Mouse (Mus musculus) cortical plate, adult 2 months (tissue): ENCODE measurements at regions not wholly inside any gene's neighbourhood (a gene's known extent, or its start where the extent isn't known, plus 50 kb on each side); places are given as distances from the start of the nearest gene placed in this dataset.

Experiments
- CTCF ChIP-seq: fragments of 200-500 bp; IDR thresholded peaks from 2 replicates; pipeline ENCODE4 v1.5.1; 2011; ENCODE audit warnings: mild to moderate bottlenecking, control low read depth, low read length; ENCODE audit not compliant: insufficient read depth; ENCODE audit errors: extremely low read depth
- POLR2A ChIP-seq: fragments of 200-500 bp; IDR thresholded peaks from 2 replicates; pipeline ENCODE4 v1.6.1; 2011; ENCODE audit warnings: mild to moderate bottlenecking, low read length, control low read depth; ENCODE audit not compliant: insufficient read depth; ENCODE audit errors: extremely low read depth

GRCm38 (mm10) chr3:42884481-42884880 is 1142.1 kb downstream of the D3Ertd751e start:
- TF ChIP-seq CTCF, result no peak
- TF ChIP-seq POLR2A, result no peak
